Comparison of ENCODE assay signal across 9 mouse cellular contexts in the genomic region with DNA sequence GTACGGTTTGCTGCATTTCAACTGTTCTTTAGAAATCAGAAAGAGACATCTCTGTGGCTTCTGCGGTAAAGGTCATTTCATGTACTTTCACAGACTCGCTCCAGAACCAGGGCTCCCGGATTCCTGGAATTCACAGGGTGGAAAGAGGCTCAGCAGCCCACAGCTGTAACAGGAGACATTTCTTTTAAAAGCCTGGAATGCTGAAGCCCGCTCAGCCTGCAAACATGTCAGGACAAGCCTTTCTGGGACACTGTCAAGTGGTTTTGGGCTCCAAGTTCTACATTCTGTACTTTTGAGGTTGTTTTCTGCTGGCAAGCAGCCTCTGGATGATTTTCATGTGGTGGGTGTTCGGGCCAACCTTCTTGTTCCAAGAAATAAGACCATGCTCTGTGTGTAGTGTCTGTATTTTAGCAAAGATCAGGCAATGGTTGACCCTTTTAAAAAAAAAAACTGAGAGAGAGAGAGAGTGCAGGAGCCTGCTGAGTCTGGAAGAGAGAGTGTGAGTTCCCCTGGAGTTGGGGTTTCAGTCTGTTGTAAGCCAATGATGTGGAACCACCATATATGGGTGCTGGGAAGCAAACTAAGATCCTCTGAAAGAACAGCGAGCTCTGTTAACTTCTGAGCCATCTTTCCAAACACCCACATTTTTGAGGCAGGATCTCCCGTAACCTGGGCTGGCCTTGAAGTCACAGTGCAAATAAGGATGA. TPM values are rescaled to one million over a fixed set of nuclear protein-coding genes. Genes with fewer than 3 reads are reported as not detected.
DNase-seq lines count a peak whose midpoint lies in the region; TF ChIP-seq lines count a peak whose summit lies in the region.
"Had no signal": no experiment of that assay in that cellular context is flagged by ENCODE, and none has a peak within 500 bp of the region (broad histone marks: within the 10 kb centered on the region; RNA-seq: fewer than 3 reads in every experiment).

No protein-coding gene starts in this region.

- intact Hi-C loops in left cerebral cortex, postnatal 4 days (cut with DNase I): no loop called here

- no peaks in the 10 kb centered on the region for H3K36me3 ChIP-seq in testis, adult 2 months (ENCODE audit: control insufficient read depth, insufficient read depth, low read length)
- no peaks in the 10 kb centered on the region for H3K36me3 ChIP-seq in kidney, adult 2 months (ENCODE audit: control insufficient read depth, insufficient read depth, low read length)

- DNase-seq in testis, postnatal 10 days (ENCODE audit: low spot score): no peak
- peak; percentile 77 to 80 for DNase-seq in heart, adult 18-20 months
- peak; percentile 87 for DNase-seq in kidney, adult 2 months
- peak; percentile 76 for DNase-seq in lung, postnatal 36 days
- no peak for DNase-seq in left cerebral cortex, postnatal 4 days
- no peak for DNase-seq in right cerebral cortex, postnatal 4 days
- no peak for DNase-seq in thymus, postnatal 25 days

- H3K27ac ChIP-seq in testis, adult 2 months (ENCODE audit: control insufficient read depth, insufficient read depth, low read depth, low read length): peak overlapping the region; percentile 29
- H3K27ac ChIP-seq in kidney, adult 2 months (ENCODE audit: insufficient read depth, low read depth, low read length): peak overlapping the region; percentile 68
- H3K27ac ChIP-seq: liver, embryonic 14.5 days had no signal

- 24% methylated on average over 8 of the region's 8 CpGs for WGBS in kidney, adult 2 months

- TF ChIP-seq POLR2A in testis, adult 2 months (IDR thresholded peaks at IDR 0.05; ENCODE audit: control insufficient read depth, low read depth, low read length): no peak
- TF ChIP-seq POLR2A in kidney, adult 2 months (IDR thresholded peaks at IDR 0.05; ENCODE audit: low read depth, low read length): no peak

- H3K4me3 ChIP-seq in testis, adult 2 months (ENCODE audit: control insufficient read depth, low read depth, low read length): no peak overlapping the region
- no peak overlapping the region for H3K4me3 ChIP-seq in kidney, adult 2 months (ENCODE audit: insufficient read depth, low read depth, low read length)

- H3K27me3 ChIP-seq in testis, adult 2 months (ENCODE audit: control insufficient read depth, insufficient read depth, low read length): no peaks in the 10 kb centered on the region
- H3K27me3 ChIP-seq in kidney, adult 2 months (replicated peaks; ENCODE audit: control insufficient read depth, insufficient read depth, low read length): no peaks in the 10 kb centered on the region

- H3K4me1 ChIP-seq in testis, adult 2 months (ENCODE audit: control insufficient read depth, insufficient read depth, low read length): no peaks in the 10 kb centered on the region
- H3K4me1 ChIP-seq in kidney, adult 2 months (ENCODE audit: control insufficient read depth, insufficient read depth, low read length): peaks cover 20% of the 10 kb centered on the region

- TF ChIP-seq CTCF in testis, adult 2 months (IDR thresholded peaks at IDR 0.05; ENCODE audit: control insufficient read depth, insufficient read depth, insufficient replicate concordance, low read depth, low read length): no peak
- no peak for TF ChIP-seq CTCF in kidney, adult 2 months (conservative IDR thresholded peaks at IDR 0.05; ENCODE audit: insufficient read depth, insufficient read length, low read depth, low read length)

RNA-seq across cellular contexts. Expression of a gene that starts 9.6 kb away (rescaled TPM):
- polyA plus RNA-seq in testis, adult 2 months (2012; rRNA removed): 3.3 and 3.8 TPM in 2 replicates
- total RNA-seq in heart, adult 18-20 months (2021): 100 to 1,000 TPM; 101 to 128 TPM
- polyA plus RNA-seq in kidney, adult 2 months (2012; rRNA removed): 40.6 and 46.6 TPM in 2 replicates
- total RNA-seq in left cerebral cortex, postnatal 4 days (2021): 10 to 100 TPM; 52.6 to 53.0 TPM

Comparison
In these comparisons a context has a peak if more than half of its experiments do, and no peak if none do; other contexts are left out.
1. DNase-seq: peak in heart, adult 18-20 months (2 of 2), kidney, adult 2 months (single experiment) and lung, postnatal 36 days (single experiment); none in testis, postnatal 10 days (single experiment), left cerebral cortex, postnatal 4 days (single experiment), right cerebral cortex, postnatal 4 days (single experiment) and thymus, postnatal 25 days (single experiment).